Mouse (Mus musculus): ENCODE data around the gene Cdc37l1.

Gene Cdc37l1

GRCm38 (mm10) chr19:29008069-29008706 is 18.0 kb downstream of the Cdc37l1 start:
- no peak for DNase-seq (ENCODE audit: low spot score in 2 of 2)

- DNase-seq (ENCODE audit: low spot score in 2 of 2), result no peak
Measured at GRCm38 (mm10) chr19:29009046-29009445, 18.9 kb downstream of the Cdc37l1 start.

DNA sequence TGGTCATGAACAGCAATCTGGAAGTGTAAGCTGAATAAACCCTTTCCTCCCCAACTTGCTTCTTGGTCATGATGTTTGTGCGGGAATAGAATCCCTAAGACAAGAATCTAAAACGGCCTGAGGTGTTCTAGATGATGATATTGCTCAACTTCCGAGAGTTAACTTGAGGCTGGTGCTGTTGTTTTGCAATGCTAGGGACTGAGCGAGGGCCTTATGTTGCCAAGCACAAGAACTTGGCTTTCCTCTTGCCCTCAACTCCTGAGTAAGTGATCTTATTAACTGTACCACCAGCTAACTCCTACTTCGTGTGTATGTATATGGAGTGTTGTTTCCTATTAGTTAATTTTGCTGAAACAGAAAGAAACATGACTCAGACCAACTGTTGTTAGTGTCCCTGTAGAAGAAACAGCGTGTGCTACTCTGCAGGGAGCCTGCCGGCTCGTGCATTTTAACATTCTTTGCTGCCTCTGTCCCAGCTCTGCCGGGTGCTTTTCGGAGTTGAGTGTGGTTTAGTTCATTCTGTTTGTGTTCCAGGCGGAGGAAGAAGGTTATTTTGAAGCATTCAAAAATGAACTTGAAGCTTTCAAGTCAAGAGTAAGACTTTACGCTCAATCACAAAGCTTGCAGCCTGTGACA is 21.3 kb downstream of the Cdc37l1 start:
- DNase-seq (ENCODE audit: low spot score in 2 of 2), result no peak

- DNase-seq (ENCODE audit: low spot score in 2 of 2), result no peak
Measured at GRCm38 (mm10) chr19:29014466-29015055, 24.4 kb downstream of the Cdc37l1 start.

DNA sequence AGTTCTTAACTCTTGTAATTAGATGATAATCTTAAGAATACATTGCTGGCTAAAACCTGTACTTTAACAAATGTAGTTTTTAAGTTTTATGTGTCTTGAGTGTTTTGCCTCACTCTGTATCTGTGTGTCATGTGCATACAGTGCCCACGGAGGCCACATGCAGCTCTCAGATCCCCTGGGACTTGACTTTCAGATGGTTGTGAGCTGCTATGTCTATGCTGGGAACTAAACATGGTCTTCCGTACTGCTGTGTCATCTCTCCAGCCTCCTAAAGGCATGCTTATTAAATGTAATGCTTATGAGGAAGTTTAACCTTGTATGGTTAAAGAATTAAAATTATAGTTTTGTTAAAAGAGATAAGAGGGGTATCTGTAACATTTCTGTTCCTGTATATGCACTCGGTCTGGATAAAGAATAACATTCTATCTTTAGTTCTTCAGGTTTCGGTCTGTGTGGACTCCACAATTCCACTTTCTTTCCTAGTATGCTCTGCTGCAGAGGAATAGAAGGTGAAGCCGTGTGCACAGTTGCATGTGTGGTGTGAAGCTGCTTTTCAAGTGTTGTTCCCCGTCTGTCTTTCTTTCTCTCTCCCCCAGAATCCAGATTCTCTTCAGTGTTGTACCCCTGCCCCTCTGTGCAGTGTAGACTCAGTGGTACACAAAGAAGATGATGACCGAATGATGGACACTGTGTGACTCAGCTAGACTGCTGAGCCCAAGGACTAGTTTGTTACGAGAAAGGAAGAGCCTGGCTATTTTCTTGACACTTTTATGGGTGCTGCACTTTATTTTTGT is 25.5 kb downstream of the Cdc37l1 start:
- DNase-seq (ENCODE audit: low spot score in 2 of 2), result no peak

DNA sequence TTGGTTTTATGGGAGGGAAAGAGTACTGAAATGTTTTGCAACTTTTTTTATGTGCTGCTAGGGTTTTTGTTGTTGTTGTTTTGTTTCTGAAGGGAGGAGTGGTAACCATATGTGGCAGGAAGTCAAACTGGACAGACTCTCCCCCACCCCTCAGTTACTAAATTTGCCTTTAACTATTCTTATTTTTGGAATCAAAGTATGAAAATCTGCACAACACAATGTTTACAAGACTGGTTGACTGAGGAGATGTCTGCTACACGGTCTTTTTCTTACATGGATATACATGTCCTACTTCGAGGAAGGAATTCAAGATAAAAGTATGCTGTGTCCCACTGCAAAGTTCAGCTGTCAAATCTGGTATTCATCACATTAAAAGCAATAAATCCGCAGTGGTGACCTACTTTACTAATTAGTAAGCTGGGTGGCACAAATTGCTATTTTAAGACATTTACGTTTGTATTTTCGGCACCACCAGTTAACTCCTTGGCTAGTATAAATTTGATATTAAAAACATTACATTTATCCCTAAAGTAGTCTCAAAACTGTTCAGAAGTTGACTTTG is 26.1 kb downstream of the Cdc37l1 start:
- DNase-seq (ENCODE audit: low spot score in 2 of 2), result no peak

GRCm38 (mm10) chr19:29016786-29017185 is 26.6 kb downstream of the Cdc37l1 start:
- DNase-seq (ENCODE audit: low spot score in 2 of 2), result no peak

DNA sequence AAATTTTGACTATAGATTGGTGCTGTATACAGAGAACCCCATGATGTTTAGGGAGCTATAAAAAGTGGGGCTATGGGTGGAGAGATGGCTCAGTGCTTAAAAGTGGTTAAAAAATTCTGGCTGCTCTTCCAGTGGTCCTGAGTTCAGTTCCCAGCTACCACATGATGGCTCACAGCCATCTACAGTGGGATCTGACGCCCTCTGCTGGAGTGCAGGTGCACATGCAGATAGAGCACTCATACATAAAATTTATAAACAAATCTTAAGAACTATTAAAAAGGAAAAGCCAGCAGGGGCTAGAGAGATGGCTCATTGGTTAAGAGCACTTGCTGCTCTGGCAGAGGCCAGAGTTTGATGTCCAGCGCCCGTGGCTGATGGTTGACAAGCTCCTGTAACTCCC is 29.5 kb downstream of the Cdc37l1 start:
- DNase-seq (ENCODE audit: low spot score in 2 of 2), result no peak

DNA sequence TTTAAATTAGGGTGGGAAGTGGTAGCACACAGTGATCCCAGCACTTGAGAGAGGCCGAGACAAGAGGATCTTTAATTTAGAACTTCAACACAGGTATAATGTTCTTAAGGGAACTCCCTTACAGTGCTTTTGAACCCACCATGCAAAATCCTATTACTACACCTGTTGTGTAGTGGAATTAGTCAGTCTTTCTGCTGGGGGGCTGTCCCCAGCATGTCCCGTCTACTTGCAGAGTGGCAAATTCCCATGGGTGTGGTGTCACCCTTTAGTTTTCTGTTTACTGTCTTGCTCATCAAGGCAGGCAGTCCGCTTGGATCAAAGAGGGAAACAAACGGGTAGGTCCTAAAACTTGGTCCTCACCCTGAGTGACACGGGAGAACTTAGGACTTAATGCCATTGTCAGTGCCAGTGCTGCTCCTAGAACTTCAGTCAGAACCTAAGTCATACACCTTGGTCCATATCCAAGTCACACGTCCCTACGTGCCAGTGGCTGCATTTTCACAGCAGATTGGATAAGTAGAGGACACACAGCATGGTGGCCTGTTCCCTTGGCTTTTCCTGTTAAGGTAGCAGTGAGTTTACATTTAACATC is 31.7 kb downstream of the Cdc37l1 start:
- DNase-seq (ENCODE audit: low spot score in 2 of 2), result no peak

DNA sequence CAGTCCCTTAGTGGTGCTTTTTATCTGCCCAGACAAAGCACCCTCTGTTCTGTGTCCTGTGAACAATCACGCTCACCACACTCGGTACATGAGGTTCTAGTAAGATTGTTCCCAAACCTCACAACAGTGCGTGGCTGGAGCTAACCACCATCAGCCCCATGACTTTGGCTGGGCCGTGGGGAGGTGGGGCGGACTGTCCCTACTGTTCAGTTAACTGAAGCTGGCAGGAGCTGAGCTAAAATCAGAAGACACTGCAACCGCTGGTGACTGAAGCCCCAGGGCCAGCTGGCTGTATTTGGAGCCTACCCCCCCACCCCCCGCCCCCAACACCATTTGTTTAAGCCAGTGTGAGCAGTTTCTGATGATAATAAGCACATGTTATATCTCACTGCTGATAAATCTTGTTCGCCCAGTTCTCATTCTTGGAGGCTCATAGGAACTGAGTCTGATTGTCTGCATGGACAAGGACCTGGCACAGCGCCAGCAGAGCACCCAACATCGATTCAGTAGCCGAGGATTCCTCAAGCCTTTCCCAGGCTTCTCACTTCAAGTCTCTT is 34.3 kb downstream of the Cdc37l1 start:
- DNase-seq (ENCODE audit: low spot score in 2 of 2), result no peak

DNA sequence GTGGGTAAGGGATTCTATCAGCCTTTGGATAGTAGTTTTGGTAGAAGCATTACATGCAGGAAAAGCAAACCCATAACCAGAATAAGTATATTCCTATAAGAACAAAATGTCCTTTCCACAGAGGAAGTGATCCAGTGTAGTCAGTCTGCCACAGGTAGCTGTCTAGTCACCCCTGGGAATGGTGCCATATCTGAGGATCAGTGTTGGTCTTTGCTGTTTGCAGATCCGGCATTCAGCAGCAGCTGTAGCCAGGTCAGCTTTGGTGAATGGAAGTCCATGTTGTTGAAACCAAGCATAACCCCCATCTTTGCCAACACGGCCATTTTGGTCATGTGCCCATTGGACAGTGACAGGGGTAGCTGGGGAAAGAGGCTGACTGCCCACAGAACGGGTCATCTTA is 41.6 kb downstream of the Cdc37l1 start:
- no peak for DNase-seq (ENCODE audit: low spot score in 2 of 2)

DNA sequence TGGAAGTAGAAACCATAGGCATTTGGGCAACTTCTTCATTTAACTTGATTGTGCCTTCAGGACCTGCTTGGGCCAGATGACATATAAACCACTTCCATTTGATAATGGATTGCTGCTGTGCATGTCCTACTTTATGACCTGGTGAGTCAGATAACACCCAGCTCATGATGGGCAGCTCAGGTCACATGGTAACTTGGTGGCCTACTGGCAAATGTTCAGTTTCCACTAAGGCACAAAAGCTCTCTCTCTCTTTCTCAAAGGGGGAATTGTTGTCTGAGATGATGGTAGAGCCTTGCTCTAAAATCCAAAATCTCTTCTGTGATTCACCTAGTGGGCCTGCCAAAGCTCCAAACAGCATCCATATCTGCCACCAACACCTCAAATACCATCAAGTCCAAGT is 42.5 kb downstream of the Cdc37l1 start:
- DNase-seq (ENCODE audit: low spot score in 2 of 2), result no peak

- no peak for DNase-seq (ENCODE audit: low spot score in 2 of 2)
Measured at GRCm38 (mm10) chr19:29037026-29037425, 46.9 kb downstream of the Cdc37l1 start.

- no peak for DNase-seq (ENCODE audit: low spot score in 2 of 2)
Measured at GRCm38 (mm10) chr19:29037541-29037940, 47.4 kb downstream of the Cdc37l1 start.

- DNase-seq (ENCODE audit: low spot score in 2 of 2), result no peak
Measured at GRCm38 (mm10) chr19:29039334-29039733, 49.2 kb downstream of the Cdc37l1 start.

- DNase-seq (ENCODE audit: low spot score in 2 of 2), result no peak
Measured at GRCm38 (mm10) chr19:29040206-29040605, 50.1 kb downstream of the Cdc37l1 start.

DNA sequence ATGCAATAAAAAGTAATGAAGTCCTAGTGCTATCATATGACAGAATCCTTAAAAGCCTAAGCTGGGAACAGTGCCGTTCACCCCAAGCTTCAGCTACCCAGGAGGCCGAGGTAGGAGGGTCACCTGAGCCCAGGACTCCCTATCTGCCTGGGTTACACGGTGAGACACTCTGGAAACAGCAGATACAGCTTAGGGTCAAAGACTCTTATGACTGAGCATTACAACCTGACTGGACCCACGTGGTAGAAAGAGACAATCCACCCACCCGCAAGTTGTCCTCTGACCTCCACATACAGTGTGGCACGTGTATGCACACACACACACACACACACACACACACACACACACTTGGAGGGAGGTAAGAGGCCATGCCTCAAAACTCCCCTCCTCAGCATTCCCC is 52.0 kb downstream of the Cdc37l1 start:
- DNase-seq (ENCODE audit: low spot score in 2 of 2), result no peak

GRCm38 (mm10) chr19:29042647-29043046 is 52.5 kb downstream of the Cdc37l1 start:
- DNase-seq (ENCODE audit: low spot score in 2 of 2), result no peak

- no peak for DNase-seq (ENCODE audit: low spot score in 2 of 2)
Measured at GRCm38 (mm10) chr19:29044353-29044768, 54.2 kb downstream of the Cdc37l1 start.

- no peak for DNase-seq (ENCODE audit: low spot score in 2 of 2)
Measured at GRCm38 (mm10) chr19:29045369-29045768, 55.2 kb downstream of the Cdc37l1 start.

- no peak for DNase-seq (ENCODE audit: low spot score in 2 of 2)
Measured at GRCm38 (mm10) chr19:29045956-29046650, 56.0 kb downstream of the Cdc37l1 start.

Measured in frontal cortex, postnatal 25 days (tissue).